Mouse (Mus musculus): ENCODE measurements around the gene Lrrc45. TPM values are rescaled to one million over a fixed set of nuclear protein-coding genes. Genes with fewer than 3 reads are reported as not detected.
A peak's percentile ranks its signal among the peaks of the same experiment; 100 is the strongest.

The Lrrc45 gene
- total and polyA plus RNA-seq, 3 experiments: 31.0 to 45.1 TPM; not detected in 1

- Histone ChIP-seq H3K36me3 (ENCODE audit: control insufficient read depth in 1 of 2, insufficient read depth in 2 of 2, low read length in 2 of 2) (no peaks in the 10 kb centered on the region), H3K9me3 (replicated peaks; ENCODE audit: insufficient read depth, low read length) (no peaks in the 10 kb centered on the region), H3K9ac (ENCODE audit: control insufficient read depth, low read depth, low read length, poor library complexity, severe bottlenecking) (no peak within 1 kb of the TSS), H3K27me3 (ENCODE audit: control insufficient read depth in 1 of 2, insufficient read depth in 2 of 2, low read length in 2 of 2) (peaks cover 0 to 4% of the 10 kb centered on the region in 2 experiments; a peak in 3 of 4 replicates), H3K27ac (ENCODE audit: control insufficient read depth, low read depth, low read length) (no peak within 1 kb of the TSS), H3K4me1 (ENCODE audit: control insufficient read depth in 1 of 2, insufficient read depth in 2 of 2, low read length in 2 of 2) (peaks cover 0 to 4% of the 10 kb centered on the region in 2 experiments; a peak in 1 of 4 replicates), H3K4me3 (ENCODE audit: control insufficient read depth in 1 of 2, insufficient read depth in 1 of 2, low read depth in 2 of 2, low read length in 2 of 2) (no peak within 1 kb of the TSS), H3K79me2 (ENCODE audit: control insufficient read depth, insufficient read depth, low read length, poor library complexity) (no peaks in the 10 kb centered on the region)
- no peak for TF ChIP-seq HCFC1 (IDR thresholded peaks at IDR 0.05; ENCODE audit: low read depth, low read length)
- TF ChIP-seq POLR2AphosphoS2 (IDR thresholded peaks at IDR 0.05; ENCODE audit: low read length): no peak
- TF ChIP-seq UBTF (IDR thresholded peaks at IDR 0.05; ENCODE audit: borderline replicate concordance, insufficient read depth, low read depth, low read length): no peak
- TF ChIP-seq EP300 (IDR thresholded peaks at IDR 0.05; ENCODE audit: low read depth in 1 of 2, low read length in 2 of 2): no peak
- no peak for TF ChIP-seq NELFE (IDR thresholded peaks at IDR 0.05; ENCODE audit: low read depth, low read length)
- TF ChIP-seq GATA1 (IDR thresholded peaks at IDR 0.05; ENCODE audit: low read depth, low read length): no peak
- no peak for TF ChIP-seq MAFK (IDR thresholded peaks at IDR 0.05; ENCODE audit: borderline replicate concordance, low read depth, low read length)
- no peak for TF ChIP-seq RCOR1 (IDR thresholded peaks at IDR 0.05; ENCODE audit: low read depth, low read length)
- TF ChIP-seq USF2 (IDR thresholded peaks at IDR 0.05; ENCODE audit: borderline replicate concordance in 1 of 2, insufficient read depth in 1 of 2, low read depth in 1 of 2, low read length in 2 of 2): no peak
- no peak for TF ChIP-seq JUND (IDR thresholded peaks at IDR 0.05; ENCODE audit: low read depth, low read length)
- no peak for TF ChIP-seq NRF1 (IDR thresholded peaks at IDR 0.05; ENCODE audit: insufficient read depth, low read depth, low read length, poor library complexity, severe bottlenecking)
- no peak for TF ChIP-seq MAX (IDR thresholded peaks at IDR 0.05; ENCODE audit: low read length)
- TF ChIP-seq MXI1 (IDR thresholded peaks at IDR 0.05; ENCODE audit: low read depth, low read length): no peak
- no peak for TF ChIP-seq ZC3H11A (IDR thresholded peaks at IDR 0.05; ENCODE audit: low read depth, low read length)
- no peak for TF ChIP-seq RAD21 (IDR thresholded peaks at IDR 0.05; ENCODE audit: low read depth, low read length)
- no peak for TF ChIP-seq ZMIZ1 (IDR thresholded peaks at IDR 0.05; ENCODE audit: low read depth, low read length)
- no peak for TF ChIP-seq ZKSCAN1 (IDR thresholded peaks at IDR 0.05; ENCODE audit: low read depth, low read length)
- no peak for DNase-seq (ENCODE audit: low read depth, low spot score)
These were observed 18.3 kb downstream of the Lrrc45 start, which contains the start of gene Cbr2 for GRCm38 (mm10) chr11:120731858-120732680. TSS of gene Cbr2 (minus strand) at chr11:120732114.

GRCm38 (mm10) chr11:120733521-120733920 lies 19.8 kb downstream of the Lrrc45 start:
- Histone ChIP-seq H3K9ac (ENCODE audit: control insufficient read depth, low read depth, low read length, poor library complexity, severe bottlenecking) (no peak overlapping the region), H3K79me2 (ENCODE audit: control insufficient read depth, insufficient read depth, low read length, poor library complexity) (no peaks in the 10 kb centered on the region), H3K36me3 (ENCODE audit: control insufficient read depth in 1 of 2, insufficient read depth in 2 of 2, low read length in 2 of 2) (no peaks in the 10 kb centered on the region), H3K27me3 (ENCODE audit: control insufficient read depth in 1 of 2, insufficient read depth in 2 of 2, low read length in 2 of 2) (peaks cover 0 to 4% of the 10 kb centered on the region in 2 experiments; a peak in 3 of 4 replicates), H3K4me3 (ENCODE audit: control insufficient read depth in 1 of 2, insufficient read depth in 1 of 2, low read depth in 2 of 2, low read length in 2 of 2) (no peak overlapping the region), H3K4me1 (ENCODE audit: control insufficient read depth in 1 of 2, insufficient read depth in 2 of 2, low read length in 2 of 2) (peaks cover 0 to 4% of the 10 kb centered on the region in 2 experiments; a peak in 1 of 4 replicates), H3K9me3 (replicated peaks; ENCODE audit: insufficient read depth, low read length) (no peaks in the 10 kb centered on the region), H3K27ac (ENCODE audit: control insufficient read depth, low read depth, low read length) (no peak overlapping the region)
- TF ChIP-seq CTCF (IDR thresholded peaks at IDR 0.05 in 2 of 3, conservative IDR thresholded peaks at IDR 0.05 in 1 of 3; ENCODE audit: control insufficient read depth in 1 of 3, insufficient read depth in 1 of 3, low read depth in 2 of 3, low read length in 3 of 3, poor library complexity in 1 of 3, severe bottlenecking in 1 of 3) (no peak), USF2 (IDR thresholded peaks at IDR 0.05; ENCODE audit: borderline replicate concordance in 1 of 2, insufficient read depth in 1 of 2, low read depth in 1 of 2, low read length in 2 of 2) (no peak), MXI1 (IDR thresholded peaks at IDR 0.05; ENCODE audit: low read depth, low read length) (no peak), CHD1 (IDR thresholded peaks at IDR 0.05; ENCODE audit: low read depth, low read length) (no peak), RCOR1 (IDR thresholded peaks at IDR 0.05; ENCODE audit: low read depth, low read length) (0 out of 2 replicates have a peak, but pooled peaks have one; percentile 11), ZC3H11A (IDR thresholded peaks at IDR 0.05; ENCODE audit: low read depth, low read length) (no peak)
- peak; percentile 72 for DNase-seq (ENCODE audit: low read depth, low spot score)

Data from MEL (cell line).